Mouse (Mus musculus) v-Abl transformed pro-B cells (cell line): ENCODE results near the gene Gamt.

ENCODE experiments used
- in situ Hi-C, 2 experiments: fragments of 400-800 bp; cut with MboI; formaldehyde crosslinking; loops; one replicate each; pipeline ENCODE4 v1.15.1; 2025; ENCODE audit not compliant: unreplicated experiment in 2 of 2

Gamt gene

DNA sequence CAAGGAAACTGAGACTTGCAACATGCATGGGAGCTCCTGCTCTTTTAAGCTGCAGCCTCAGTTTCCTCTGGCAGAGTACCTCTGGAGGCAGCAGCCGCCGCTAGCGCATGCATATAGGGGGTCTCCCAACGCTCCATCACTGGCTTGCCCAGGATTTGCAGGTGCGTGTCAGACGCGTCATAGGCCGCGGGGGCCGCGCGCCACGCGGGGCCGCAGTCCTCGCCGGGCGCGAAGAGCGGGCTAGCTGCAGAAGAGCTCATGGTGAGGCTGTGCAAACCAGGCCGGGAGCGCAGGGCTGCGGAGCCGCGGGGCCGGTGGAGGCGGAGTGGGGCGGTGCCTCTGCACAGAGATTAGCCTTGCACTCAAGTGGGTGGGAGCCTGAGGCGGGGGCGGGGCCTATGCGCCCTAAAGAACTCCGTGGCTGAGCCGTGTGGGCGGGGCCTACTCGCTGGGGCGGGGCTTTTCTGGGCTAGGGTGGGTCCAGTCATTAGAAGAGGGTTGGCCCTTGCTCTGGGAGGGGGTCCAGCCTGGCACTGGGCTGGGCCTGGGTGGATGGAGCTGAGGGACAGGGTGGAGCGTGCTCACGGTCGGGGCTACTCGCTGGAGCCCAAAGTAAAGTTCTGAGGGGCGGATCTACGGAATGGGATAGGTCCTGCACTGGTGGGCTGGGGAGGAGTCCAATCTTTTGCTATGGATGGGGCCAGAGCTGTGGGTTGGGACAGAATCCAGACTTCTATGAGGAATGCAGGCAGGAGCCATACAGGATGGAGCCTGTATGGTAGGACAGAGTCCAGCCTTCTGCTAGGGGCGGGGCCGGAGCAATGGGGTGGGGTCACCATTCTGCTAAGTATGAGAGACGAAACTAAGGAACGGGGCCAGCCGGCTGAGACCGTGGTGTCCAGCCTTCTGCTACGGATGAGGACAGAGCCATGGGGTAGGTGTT lies at the start of gene Gamt, which contains the start of gene Dazap1:
Gene Gamt, minus strand, starts transcription at position 371 of the 943 bp plus-strand sequence.
Gene Dazap1, plus strand, starts transcription at position 845 of the 943 bp plus-strand sequence.
- in situ Hi-C loops, result loop anchor here in 1 of 2 experiments (25.0 kb wide), 1 partner anchor 299 kb away; the partner anchor contains the start of genes Grin3b and Wdr18

- in situ Hi-C loops, result no loop called here
Measured at GRCm38 (mm10) chr10:80304862-80305261, 44.0 kb upstream of the Gamt start.

GRCm38 (mm10) chr10:80304458-80304857 lies 43.6 kb upstream of the Gamt start:
- in situ Hi-C loops, result no loop called here

DNA sequence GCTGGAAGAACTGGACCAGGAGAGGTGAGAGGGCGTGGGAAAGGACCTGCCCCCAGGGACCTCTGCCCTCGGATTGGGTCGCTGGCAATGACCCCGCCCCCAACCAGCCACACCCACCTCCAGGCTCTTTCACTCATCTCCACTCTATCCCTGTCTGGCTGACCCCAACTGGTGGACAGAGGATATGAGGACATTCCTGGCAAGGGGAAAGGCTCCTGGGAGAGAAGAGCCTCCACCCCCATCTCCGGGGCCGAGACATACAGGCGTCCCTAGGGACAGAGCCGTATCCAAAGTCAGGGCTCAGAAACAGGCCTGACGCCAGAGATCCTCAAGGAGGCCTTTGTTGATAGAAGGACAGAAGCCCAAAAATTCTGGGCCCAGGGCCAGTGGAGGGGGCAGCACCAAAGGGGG lies 41.7 kb upstream of the Gamt start:
- in situ Hi-C loops, result no loop called here

DNA sequence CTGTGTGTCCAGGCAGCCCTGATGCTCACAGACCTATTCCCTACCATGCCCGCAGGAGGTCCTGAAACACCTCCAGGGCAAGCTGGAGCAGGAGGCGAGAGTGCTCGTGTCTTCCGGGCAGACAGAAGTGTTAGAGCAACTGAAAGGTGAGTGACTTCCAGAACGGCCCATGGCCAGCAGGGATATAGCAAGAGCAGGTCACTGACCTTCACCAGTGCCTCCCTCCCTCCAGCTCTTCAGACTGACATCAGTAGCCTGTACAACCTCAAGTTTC lies 41.2 kb upstream of the Gamt start:
- in situ Hi-C loops, result no loop called here

DNA sequence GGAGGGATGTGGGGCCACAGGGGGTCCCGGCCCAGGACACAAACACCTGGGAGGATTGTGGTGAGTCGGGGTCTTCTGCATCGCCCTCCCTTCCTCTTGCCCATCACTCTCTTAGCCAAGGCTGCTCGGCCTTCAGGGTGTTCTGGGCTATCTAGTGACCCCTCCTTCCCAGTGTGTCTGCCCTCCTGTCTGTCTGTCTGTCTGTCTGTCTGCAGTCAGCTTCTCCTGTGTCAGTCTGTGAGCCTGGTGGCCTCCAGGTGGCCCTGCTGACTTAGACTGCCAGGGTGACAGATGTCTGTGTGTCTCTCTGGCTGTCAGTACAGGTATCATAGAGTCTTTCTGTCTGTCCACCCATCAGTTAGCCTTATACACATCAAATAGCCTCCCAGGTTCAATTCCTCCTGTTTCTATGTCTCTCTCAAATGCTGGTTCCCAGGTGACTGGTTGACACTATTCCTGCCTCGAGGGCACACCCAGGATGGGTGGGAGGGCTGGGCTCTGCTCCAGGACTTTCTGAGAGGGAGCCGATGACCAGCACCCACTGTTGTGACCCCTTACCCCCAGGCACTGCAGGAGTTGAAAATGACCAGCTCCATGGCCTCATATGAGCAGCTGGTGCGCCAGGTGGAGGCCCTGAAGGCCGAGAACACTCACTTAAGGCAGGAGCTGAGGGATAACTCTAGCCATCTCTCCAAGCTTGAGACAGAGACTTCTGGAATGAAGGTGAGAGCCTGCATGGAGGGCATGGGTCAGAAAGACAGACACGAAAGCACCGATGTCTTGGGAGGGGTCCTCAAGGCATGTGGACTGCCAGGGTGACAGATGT lies 40.7 kb upstream of the Gamt start:
- in situ Hi-C loops, result no loop called here

DNA sequence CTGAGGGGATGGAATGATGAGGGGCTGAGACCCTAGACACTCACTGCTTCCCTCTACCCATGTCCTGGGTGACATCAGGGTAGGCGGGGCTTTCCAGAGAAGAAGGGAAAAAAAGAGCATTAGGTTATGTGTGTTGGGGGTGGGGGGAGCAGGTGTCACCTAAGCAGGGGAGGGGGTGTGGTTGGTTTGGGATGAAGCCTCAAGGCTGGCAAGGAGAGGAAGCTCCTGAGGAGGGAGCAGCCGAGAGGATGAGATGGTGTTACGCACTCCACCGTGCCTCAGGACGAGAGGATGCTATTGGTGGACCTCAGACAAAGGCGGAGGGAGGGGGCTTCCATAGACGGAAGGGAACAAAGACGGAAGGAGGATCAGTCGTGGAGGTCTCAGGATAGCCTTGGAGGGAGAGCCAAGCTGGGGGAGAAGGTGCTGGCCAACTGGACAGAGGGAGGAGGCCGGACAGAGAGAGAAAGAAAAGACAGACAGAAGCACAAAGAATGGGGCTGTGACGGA lies 39.9 kb upstream of the Gamt start:
- in situ Hi-C loops, result no loop called here

- in situ Hi-C loops, result loop anchor here in 1 of 2 experiments (10.0 kb wide), 1 partner anchor 45 kb away; the partner anchor contains the start of gene Adamtsl5
Measured at GRCm38 (mm10) chr10:80299824-80300223, 39.0 kb upstream of the Gamt start.

DNA sequence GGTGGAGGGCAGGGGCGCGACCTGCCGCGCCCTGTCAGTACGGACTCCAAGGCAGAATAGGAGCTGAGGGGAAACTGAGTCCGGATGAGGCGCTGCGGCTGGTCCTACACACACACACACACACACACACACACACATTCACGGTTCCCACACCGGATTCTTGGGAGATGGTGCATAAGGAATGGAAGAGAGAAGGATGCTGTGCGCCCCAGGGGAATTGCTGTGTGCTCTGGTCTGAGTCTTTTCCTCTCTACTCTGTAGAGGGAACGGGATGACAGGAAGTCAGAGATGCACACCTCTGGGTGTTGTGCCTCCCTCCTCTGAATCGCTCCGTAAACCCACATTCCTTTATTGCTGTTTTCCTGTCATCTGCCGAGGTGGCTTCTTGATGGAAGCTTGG lies 38.5 kb upstream of the Gamt start:
- in situ Hi-C loops, result loop anchor here in 1 of 2 experiments (10.0 kb wide), 1 partner anchor 46 kb away; the partner anchor contains the start of gene Adamtsl5

DNA sequence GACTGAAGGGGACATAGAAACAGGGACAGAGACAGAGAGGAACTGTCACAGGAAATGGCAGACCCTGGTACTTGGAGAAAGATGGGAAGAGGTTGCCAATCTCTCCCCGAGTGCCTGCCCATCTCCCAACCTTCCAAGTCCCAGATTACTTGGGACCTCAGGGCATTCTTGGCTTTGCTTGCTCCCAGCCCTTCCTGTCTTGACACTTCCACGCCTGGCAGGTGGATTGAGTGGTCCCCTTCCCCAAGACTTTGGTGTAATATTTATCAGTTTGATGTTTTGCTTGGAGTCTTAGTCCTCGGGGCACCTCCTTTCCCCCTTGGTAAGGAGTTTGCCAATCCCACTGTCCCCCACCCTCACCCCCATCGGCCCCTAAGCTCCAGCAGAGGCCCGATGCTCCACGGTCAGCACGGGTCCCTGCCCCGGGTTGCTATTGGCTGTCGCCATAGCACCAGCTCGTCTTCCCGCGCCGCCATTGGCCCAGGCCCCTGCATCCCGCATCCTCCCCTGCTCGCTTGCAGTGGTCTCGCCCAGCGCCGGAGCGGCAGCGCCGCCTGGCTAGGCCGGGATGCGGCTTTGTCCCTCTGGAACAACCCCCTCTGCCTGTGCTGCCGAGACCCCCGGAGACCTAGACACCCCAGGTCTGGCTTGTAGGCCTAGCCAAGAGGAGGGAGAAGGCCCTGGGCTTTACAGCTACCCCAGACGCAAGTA lies 37.9 kb upstream of the Gamt start:
- in situ Hi-C loops, result loop anchor here in 1 of 2 experiments (10.0 kb wide), 1 partner anchor 46 kb away; the partner anchor contains the start of gene Adamtsl5

DNA sequence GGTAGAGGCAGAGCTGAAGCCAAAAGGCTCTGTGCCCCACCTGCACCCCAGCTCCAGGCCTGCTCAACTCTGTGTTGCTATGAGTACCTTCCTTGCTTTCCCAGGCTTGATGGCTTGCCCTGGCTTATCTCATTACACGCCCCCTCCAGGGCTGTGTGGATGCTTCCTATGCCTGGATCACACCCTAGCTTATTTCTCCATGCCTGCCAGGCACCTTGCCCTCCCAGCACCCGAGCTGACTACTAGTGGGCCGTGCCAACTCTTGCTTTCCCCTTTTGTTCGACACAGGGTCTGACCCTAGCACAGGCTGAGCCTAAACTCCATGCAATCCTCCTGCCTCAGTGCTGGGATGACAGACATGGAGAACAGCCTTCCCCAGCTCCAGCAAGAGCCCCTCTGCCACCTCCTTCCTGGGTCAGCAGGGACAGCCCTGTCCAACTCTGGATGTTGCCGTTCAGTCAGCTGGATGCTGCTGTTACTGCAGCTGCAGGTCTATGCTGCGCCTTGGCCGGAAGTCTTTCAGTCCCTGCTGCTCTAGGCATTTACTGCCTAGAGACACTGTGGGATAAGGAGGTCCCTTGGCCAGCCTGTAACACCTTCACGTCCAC lies 36.8 kb upstream of the Gamt start:
- in situ Hi-C loops, result loop anchor here in 1 of 2 experiments (10.0 kb wide), 1 partner anchor 47 kb away; the partner anchor contains the start of gene Adamtsl5

DNA sequence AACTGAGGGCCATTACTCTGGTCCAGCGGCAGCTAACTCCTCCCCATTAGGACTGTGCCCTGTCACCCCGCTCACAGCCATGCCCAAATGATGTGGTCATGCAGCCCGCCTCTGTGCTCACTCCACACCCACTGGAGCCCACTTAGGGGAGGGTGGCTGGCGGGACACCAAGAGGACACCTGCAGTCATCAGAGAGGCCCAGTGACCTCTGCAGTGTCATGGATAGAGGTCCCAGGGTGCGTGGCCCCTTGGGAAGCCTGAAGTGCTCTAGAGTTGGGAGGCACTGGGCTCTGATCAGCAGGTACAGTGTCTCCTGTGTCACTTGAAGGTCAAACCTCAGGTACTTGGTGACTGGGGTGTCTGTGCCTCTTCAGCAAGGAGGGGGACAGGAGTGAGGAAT lies 36.0 kb upstream of the Gamt start:
- in situ Hi-C loops, result loop anchor here in 1 of 2 experiments (10.0 kb wide), 1 partner anchor 48 kb away; the partner anchor contains the start of gene Adamtsl5

DNA sequence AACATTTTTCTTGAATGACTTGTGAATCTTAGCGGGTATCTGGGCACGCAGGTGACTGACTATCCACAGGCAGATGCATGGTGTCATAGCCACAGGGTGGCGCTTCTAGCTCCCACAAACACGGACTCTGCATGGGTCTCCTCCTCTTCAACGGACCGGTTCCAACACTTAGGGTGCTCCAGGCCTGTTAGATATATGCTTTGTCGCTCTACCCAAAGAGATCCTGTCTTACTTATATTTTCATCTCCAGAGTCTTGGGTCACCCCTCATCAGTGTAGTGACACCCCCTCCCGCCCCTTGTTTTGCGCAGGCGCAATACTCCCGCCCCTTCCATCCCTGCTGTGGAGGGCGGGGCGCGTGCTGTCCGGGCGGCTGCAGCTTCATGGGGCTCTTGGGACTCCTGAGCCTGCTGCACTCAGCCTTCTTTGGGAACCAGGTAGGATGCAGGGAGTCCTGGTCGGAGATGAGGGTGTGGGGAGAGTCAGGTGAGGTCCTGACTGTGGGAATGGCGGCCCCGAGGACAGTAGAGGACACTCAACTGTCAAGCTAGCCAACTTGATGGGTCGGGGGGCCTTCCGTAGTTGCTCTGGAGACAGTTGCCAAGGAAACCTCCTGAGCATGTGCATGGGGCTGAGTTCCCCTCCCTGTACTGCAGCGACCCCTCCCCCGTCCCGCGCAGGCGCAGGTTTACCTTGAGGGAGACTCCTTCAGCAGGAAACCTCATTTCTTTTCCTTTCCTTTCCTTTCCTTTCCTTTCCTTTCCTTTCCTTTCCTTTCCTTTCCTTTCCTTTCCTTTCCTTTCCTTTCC lies 35.0 kb upstream of the Gamt start, which contains the start of gene Apc2:
Gene Apc2, plus strand, starts transcription at position 360 of the 808 bp plus-strand sequence.
- in situ Hi-C loops, result loop anchor here in 1 of 2 experiments (10.0 kb wide), 1 partner anchor 49 kb away; the partner anchor contains the start of gene Adamtsl5

DNA sequence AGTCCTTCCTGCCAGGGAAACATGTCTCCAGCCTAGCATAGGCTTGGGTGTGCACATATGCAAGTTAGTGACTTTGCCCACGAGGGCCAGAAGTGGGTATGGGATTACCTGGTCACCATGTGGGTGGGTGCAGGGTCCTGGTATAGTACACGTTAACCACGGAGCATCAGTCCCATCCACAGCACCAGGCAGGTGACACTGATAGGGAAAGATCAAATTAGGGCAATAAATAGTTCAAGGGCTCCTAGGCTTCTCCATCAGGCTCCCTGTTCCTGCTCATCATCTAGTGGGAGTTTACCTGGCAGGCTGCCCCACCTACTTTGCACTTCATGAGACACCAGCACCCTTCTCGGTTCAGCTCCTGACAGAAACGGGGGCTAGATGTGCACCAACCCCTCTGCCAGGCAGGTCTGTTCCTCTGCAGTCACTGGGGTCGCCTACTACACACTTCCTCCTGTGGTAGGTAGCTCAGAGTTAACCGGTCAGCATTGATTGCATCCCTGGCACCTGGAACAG lies 34.0 kb upstream of the Gamt start:
- in situ Hi-C loops, result loop anchor here in 1 of 2 experiments (10.0 kb wide), 1 partner anchor 50 kb away; the partner anchor contains the start of gene Adamtsl5

DNA sequence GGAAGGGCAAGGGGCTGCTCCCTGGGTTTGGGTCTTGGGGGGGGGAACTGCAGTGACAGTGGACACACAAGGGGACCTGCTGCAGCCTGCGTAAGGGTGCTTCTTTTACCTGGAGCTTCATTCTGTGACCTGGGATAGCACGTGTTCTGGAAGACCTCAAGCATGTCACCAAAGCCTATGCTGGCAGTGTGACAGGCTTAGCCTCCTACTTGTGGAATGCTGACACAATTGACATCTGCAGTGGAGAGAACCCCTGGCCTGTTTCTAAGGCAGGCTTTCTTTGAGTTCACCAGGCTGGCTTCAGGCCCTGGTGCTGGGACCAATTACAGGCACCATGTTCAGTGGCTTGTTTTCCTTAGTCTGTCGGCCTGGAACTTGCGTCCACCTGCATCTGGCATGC lies 33.5 kb upstream of the Gamt start:
- in situ Hi-C loops, result loop anchor here in 1 of 2 experiments (10.0 kb wide), 1 partner anchor 50 kb away; the partner anchor contains the start of gene Adamtsl5

GRCm38 (mm10) chr10:80293325-80293724 lies 32.5 kb upstream of the Gamt start:
- in situ Hi-C loops, result loop anchor here in 1 of 2 experiments (10.0 kb wide), 1 partner anchor 51 kb away; the partner anchor contains the start of gene Adamtsl5

DNA sequence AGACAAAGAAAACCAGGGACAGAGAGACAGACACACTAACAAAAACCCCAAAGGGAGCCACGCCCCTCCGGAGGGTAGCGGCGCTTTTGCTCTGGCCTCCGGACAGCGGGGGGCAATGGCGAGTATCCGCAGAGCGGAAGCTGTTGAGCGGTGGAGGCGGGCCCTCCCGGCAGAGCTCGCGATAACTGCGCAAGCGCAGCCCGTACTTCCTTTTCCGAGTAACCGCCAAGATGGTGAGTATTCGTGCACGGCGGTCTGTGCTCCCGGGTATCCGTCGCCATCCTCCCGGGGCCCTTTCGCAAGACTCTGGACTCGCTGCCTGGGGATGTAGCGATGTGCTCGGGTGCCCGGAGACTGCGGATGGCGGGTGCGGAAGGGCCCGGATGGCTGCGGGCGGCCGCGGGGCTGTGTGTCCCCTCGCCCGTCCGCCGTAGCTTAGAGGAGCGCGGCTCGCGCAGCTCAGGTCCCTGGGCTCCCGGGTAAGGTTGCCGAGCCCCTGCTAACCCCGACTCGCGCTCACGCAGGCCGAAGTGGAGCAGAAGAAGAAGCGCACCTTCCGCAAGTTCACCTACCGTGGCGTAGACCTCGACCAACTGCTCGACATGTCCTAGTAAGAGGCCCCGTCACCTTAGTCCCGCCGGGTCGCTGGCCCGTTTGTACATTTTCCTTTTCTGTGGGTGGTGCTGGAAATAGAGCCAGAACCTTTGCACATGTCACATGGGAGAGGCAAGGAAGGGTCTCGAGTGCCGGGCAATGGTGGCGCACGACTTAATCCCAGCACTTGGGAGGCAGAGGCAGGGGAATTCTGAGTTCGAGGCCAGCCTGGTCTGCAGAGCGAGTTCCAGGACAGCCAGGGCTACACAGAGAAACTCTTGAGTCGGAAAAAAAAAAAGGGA lies 31.7 kb upstream of the Gamt start, which contains the start of gene Rps15:
Gene Rps15, plus strand, starts transcription at position 203 of the 896 bp plus-strand sequence.
- in situ Hi-C loops, result loop anchor here in 1 of 2 experiments (10.0 kb wide), 1 partner anchor 52 kb away; the partner anchor contains the start of gene Adamtsl5
